Mouse (Mus musculus) olfactory bulb, adult 2 months (tissue): ENCODE measurements around the gene Ankrd66.

Experiments used
- CTCF ChIP-seq: fragments of 200-500 bp; IDR thresholded peaks from 2 replicates; pipeline ENCODE4 v1.5.1; 2012; ENCODE audit warnings: low read depth, mild to moderate bottlenecking, low read length, moderate library complexity; ENCODE audit not compliant: insufficient read depth
- POLR2A ChIP-seq: fragments of 200-500 bp; IDR thresholded peaks from 2 replicates; pipeline ENCODE4 v1.6.1; 2012; ENCODE audit warnings: mild to moderate bottlenecking, low read depth, low read length, moderate library complexity; ENCODE audit not compliant: insufficient read depth

GRCm38 (mm10) chr17:43589750-43590149 lies 46.3 kb upstream of the Ankrd66 start:
- TF ChIP-seq CTCF = no peak
- TF ChIP-seq POLR2A = no peak
